Mouse (Mus musculus) adrenal gland, postnatal 36 days (tissue): Measurements from ENCODE around the gene Pmvk. TPM values are rescaled to one million over a fixed set of nuclear protein-coding genes. Genes with fewer than 3 reads are reported as not detected.

Experiments used
- total RNA-seq, 2 experiments: library from RNA; stranded (reverse); gene quantifications; 2 replicates each; pipeline ENCODE4 v1.2.3; 2021

The Pmvk gene
- total RNA-seq, 2 experiments from 2014 or later = 25.2 to 36.2 TPM

Other genes with a start within 250 kb of the Pmvk start
- 10 to 100 TPM in 1 of 2 experiments, 1 to 10 TPM in 1; 7.7 to 11.4 TPM for gene Thbs3, start 239.4 kb upstream of the Pmvk start, total RNA-seq
- 100 to 1,000 TPM; 136 to 165 TPM for gene Mtx1, start 227.5 kb upstream of the Pmvk start, total RNA-seq
- gene Muc1, start 225.5 kb upstream of the Pmvk start, total RNA-seq = under 1 TPM in 1 of 2 experiments, not detected in 1; 0.56 TPM
- 100 to 1,000 TPM; 114 to 139 TPM for gene Krtcap2, start 208.6 kb upstream of the Pmvk start, total RNA-seq
- 1 to 10 TPM; 1.3 to 1.6 TPM for gene Trim46, start 208.2 kb upstream of the Pmvk start, total RNA-seq
- 100 to 1,000 TPM; 117 to 130 TPM for gene Dpm3, start 195.2 kb upstream of the Pmvk start, total RNA-seq
- 10 to 100 TPM; 42.0 to 47.7 TPM for gene Slc50a1, start 184.0 kb upstream of the Pmvk start, total RNA-seq
- 10 to 100 TPM in 1 of 2 experiments, 1 to 10 TPM in 1; 9.8 to 12.5 TPM for gene Efna1, start 173.4 kb upstream of the Pmvk start, total RNA-seq
- gene Efna3, start 131.6 kb upstream of the Pmvk start, total RNA-seq = under 1 TPM; 0.23 to 0.53 TPM
- gene Efna4, start 116.5 kb upstream of the Pmvk start, total RNA-seq = 1 to 10 TPM in 1 of 2 experiments, under 1 TPM in 1; 0.93 to 1.3 TPM
- 10 to 100 TPM; 45.9 to 79.9 TPM for gene Adam15, start 104.5 kb upstream of the Pmvk start, total RNA-seq
- gene Dcst2, start 92.6 kb upstream of the Pmvk start, total RNA-seq = under 1 TPM; 0.20 to 0.56 TPM
- under 1 TPM in 1 of 2 experiments, not detected in 1; 0.56 TPM for gene Dcst1, start 89.3 kb upstream of the Pmvk start, total RNA-seq
- gene Zbtb7b, start 59.8 kb upstream of the Pmvk start, total RNA-seq = 10 to 100 TPM; 71.9 to 85.2 TPM
- gene Lenep, start 51.7 kb upstream of the Pmvk start, total RNA-seq = 1 to 10 TPM in 1 of 2 experiments, under 1 TPM in 1; 0.40 to 1.3 TPM
- gene Flad1, start 42.7 kb upstream of the Pmvk start, total RNA-seq = 10 to 100 TPM; 23.3 to 30.0 TPM
- 10 to 100 TPM; 25.1 to 36.1 TPM for gene Cks1b, start 36.2 kb upstream of the Pmvk start, total RNA-seq
- gene Shc1, start 36.1 kb upstream of the Pmvk start, total RNA-seq = 10 to 100 TPM; 89.6 to 93.7 TPM
- 10 to 100 TPM; 35.0 to 40.6 TPM for gene Pygo2, start 24.3 kb upstream of the Pmvk start, total RNA-seq
- gene Pbxip1, start 17.8 kb upstream of the Pmvk start, total RNA-seq = 10 to 100 TPM; 47.9 to 56.9 TPM
- 1 to 10 TPM; 3.4 to 3.7 TPM for gene Kcnn3, start 65.6 kb downstream of the Pmvk start, total RNA-seq